Mouse (Mus musculus): Measurements from ENCODE around the gene Ccdc88a. TPM values are rescaled to one million over a fixed set of nuclear protein-coding genes. Genes with fewer than 3 reads are reported as not detected.

The Ccdc88a gene
- 10 to 100 TPM; 25.5 to 39.0 TPM for total RNA-seq (2023)

DNA sequence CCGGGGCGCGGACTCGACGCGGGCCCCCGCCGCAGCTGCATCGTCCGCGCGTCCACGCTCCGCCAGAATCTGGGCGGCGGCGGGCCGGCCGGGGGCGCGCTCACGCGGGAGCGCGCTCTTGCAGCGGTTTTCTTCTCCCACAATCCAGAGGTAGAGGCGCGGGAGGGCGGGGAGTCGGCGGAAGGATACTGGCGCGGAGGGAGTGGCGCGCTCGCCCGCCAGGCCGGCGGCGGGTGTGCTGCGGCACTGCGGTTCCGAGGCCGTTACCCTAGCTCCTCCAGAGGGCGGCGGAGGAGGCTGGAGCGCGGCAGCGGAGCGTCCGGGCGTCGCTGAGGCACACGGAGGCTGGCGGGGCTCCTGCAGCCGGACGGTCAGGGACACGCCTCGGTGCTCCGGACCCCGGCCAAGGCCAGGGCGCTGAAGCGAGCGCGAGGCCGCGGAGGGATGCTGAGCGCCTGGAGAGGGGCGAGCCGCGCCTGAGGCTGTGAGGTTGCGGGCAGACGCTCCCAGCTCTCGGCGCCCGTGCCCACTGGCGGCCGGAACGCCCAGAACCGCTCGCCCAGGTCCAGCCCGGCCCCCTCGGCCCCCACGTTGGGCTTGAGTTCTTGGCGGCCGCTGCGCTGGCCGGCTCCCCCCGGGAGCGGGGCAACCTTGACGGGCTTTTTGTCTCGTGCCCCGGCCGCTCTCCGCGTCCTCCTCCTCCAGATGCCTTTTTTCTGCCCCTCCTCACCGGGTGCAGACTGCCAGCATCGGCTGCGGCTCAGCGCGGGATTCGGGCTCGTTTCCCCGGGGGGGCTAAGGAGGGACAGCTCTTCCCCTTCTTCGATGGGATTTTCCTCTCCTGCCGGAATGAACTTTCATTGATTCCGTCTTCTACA is at the start of gene Ccdc88a:
TSS of gene Ccdc88a (plus strand) at position 263 of the 878 bp plus-strand sequence.

DNA sequence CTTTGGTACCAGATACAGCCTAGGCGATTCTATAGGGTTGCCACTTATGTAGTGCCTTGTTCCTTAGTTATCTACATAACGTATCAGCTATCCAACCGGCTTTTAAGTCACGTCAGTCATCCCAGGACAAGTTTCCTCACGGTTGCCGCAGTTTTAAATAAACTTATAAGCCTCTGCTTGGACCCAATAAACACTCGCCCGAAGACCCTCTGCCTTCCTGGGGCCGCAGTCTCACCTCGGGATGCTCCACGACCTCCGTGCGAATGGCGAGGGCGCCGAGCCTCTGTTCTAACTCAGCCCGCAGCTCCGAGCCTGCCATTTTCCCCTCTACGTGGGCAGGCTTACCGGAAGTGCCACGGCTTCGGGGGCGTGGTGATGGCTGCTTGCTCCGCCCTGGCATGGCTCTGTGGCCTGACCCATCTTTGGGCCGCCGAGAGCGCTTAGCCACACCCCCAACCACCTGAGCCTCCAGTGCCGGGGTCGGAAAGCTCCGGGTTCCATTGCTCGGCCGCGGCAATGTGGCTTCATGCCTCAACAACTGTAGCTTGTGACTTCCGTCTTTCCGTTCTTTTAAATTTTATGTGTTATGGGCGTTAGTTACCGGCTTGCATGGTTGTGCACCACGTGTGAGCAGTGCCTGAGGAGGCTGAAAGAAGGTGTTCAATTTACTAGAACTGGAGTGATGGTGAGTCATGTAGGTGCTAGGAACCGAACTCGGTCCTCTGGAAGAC is 141.4 kb downstream of the Ccdc88a start, which contains the start of gene Prorsd1:
TSS of gene Prorsd1 (minus strand) at position 352 of the 731 bp plus-strand sequence.

DNA sequence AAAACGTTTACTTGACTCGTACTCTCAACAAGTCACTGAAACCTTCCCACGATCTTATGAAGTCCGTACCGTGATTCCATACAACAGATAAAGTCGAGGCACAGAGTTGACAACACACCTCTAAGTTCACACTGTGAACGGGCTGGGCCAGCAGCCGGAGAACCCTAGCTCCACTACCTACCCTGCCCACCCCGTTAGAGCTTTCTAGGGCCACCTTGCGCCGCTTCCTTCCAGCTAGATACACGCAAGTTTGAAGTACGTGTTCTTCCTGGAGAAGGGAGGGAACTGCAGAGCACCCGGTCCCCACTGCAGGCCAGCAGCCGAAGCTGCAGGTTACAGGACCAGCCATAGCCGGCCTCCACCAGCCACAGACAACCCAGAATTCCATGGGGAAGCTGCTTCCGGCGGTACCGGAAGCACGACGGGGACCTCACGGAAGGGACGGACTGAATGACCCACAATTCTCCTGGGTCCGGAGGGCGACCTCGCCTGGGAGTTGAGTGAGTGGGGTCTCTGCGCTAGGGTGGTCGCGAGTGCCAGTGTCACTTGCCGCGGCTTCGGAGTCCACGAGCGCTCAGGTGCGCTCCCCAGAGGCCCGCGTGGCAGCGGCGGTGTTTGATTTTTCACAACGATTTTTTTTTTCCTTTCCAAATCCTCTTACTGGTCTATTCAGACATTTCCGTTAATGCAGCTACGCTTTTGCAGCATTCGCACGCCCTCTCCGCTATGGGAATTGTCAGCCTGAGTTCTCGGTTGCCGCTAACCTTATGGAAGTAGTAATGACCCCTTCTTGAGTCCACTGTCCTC is 152.7 kb downstream of the Ccdc88a start, which contains the start of gene Mtif2:
TSS of gene Mtif2 (plus strand) at position 421 of the 807 bp plus-strand sequence.

DNA sequence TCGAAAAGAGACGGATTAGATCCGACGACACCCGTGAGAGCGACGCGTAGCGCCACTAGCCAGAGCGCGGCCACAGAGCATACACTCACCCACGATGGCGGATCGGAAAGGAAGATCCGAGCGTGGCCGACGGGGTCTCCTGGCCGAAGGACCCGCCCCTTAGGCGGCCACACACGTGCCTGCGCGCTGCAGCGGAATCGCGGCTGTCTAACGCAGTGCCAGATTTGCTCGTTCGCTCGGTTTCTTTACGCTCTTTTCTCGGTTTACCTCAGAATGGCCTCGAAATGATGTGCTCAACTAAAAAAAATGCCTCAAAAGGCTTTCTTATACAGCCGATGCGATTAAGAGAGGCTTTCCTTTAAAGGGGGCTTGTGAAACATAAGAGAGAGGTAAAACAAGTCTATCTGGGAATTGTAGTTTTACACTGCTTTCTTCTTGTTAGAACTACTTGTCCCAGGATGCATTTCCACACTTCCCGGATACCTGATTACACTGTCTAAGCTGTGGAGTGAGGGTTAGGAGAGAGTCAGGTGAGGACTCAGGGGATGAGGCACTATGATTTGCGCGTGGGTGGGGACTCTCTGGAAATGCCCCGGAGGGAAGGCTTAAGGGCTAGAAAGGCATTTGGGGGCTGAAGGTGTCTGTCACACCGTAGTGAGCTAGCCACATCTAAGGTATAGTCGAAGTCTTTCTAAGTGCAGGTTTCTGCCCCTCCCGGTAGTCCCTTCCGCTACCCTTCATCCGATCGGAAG is 174.5 kb downstream of the Ccdc88a start, which contains the start of the genes Clhc1 and Rps27a:
TSS of gene Clhc1 (plus strand) at position 199 of the 752 bp plus-strand sequence.
TSS of gene Rps27a (minus strand) at position 358 of the 752 bp plus-strand sequence.

Other genes with a start within 250 kb of the Ccdc88a start
- 10 to 100 TPM; 13.4 to 15.0 TPM for gene Pnpt1, start 242.9 kb upstream of the Ccdc88a start, total RNA-seq (2023)
- gene Ppp4r3b, start 200.8 kb upstream of the Ccdc88a start, total RNA-seq (2023) = 10 to 100 TPM; 82.3 to 91.5 TPM
- 10 to 100 TPM; 11.3 to 11.7 TPM for gene Cfap36, start 126.2 kb upstream of the Ccdc88a start, total RNA-seq (2023)
- 10 to 100 TPM; 16.3 to 21.3 TPM for gene Prorsd1, start 141.4 kb downstream of the Ccdc88a start, total RNA-seq (2023)
- 10 to 100 TPM in 1 of 2 experiments, 1 to 10 TPM in 1; 9.3 to 14.7 TPM for gene Mtif2, start 152.8 kb downstream of the Ccdc88a start, total RNA-seq (2023)
- gene Clhc1, start 174.3 kb downstream of the Ccdc88a start, total RNA-seq (2023) = under 1 TPM in 1 of 2 experiments, not detected in 1; 0.31 TPM
- 100 to 1,000 TPM; 888 to 898 TPM for gene Rps27a, start 174.5 kb downstream of the Ccdc88a start, total RNA-seq (2023)

All from neutrophil, adult 59 days (primary cell).